Mouse (Mus musculus) spleen, adult 18-20 months (tissue): Measurements from ENCODE around the gene Lonp2.

Experiments
- DNase-seq, 2 experiments: peaks; one replicate each; pipeline ENCODE4 v3.0.0; 2022; ENCODE audit warnings: mixed read lengths in 2 of 2

The Lonp2 gene

GRCm38 (mm10) chr8:86624915-86625314, 1.1 kb downstream of the Lonp2 start:
- no peak for DNase-seq

GRCm38 (mm10) chr8:86630212-86630611, 6.4 kb downstream of the Lonp2 start:
- no peak for DNase-seq

- DNase-seq: no peak
Observed at GRCm38 (mm10) chr8:86631395-86631794, 7.6 kb downstream of the Lonp2 start.

GRCm38 (mm10) chr8:86637826-86638225, 14.0 kb downstream of the Lonp2 start:
- DNase-seq: no peak

- no peak for DNase-seq
Observed at GRCm38 (mm10) chr8:86638981-86639380, 15.1 kb downstream of the Lonp2 start.

- no peak for DNase-seq
Observed at GRCm38 (mm10) chr8:86642682-86643081, 18.8 kb downstream of the Lonp2 start.

GRCm38 (mm10) chr8:86644661-86645060, 20.8 kb downstream of the Lonp2 start:
- DNase-seq: no peak

GRCm38 (mm10) chr8:86647771-86648170, 23.9 kb downstream of the Lonp2 start:
- no peak for DNase-seq

GRCm38 (mm10) chr8:86651416-86651815, 27.6 kb downstream of the Lonp2 start:
- DNase-seq: no peak

- DNase-seq: no peak
Observed at GRCm38 (mm10) chr8:86652546-86652945, 28.7 kb downstream of the Lonp2 start.

GRCm38 (mm10) chr8:86654578-86654977, 30.7 kb downstream of the Lonp2 start:
- no peak for DNase-seq

GRCm38 (mm10) chr8:86668750-86669149, 44.9 kb downstream of the Lonp2 start:
- no peak for DNase-seq

- DNase-seq: no peak
Observed at GRCm38 (mm10) chr8:86669259-86669658, 45.4 kb downstream of the Lonp2 start.

GRCm38 (mm10) chr8:86686629-86687028, 62.8 kb downstream of the Lonp2 start:
- DNase-seq: peak in 1 of 2 experiments; percentile 9

- no peak for DNase-seq
Observed at GRCm38 (mm10) chr8:86692107-86692506, 68.3 kb downstream of the Lonp2 start.

GRCm38 (mm10) chr8:86694011-86694410, 70.2 kb downstream of the Lonp2 start:
- DNase-seq: no peak

GRCm38 (mm10) chr8:86695703-86696102, 71.9 kb downstream of the Lonp2 start:
- DNase-seq: no peak

GRCm38 (mm10) chr8:86698811-86699421, 75.1 kb downstream of the Lonp2 start:
- no peak for DNase-seq

GRCm38 (mm10) chr8:86699471-86699870, 75.6 kb downstream of the Lonp2 start:
- no peak for DNase-seq

GRCm38 (mm10) chr8:86702453-86702852, 78.6 kb downstream of the Lonp2 start:
- DNase-seq: no peak

GRCm38 (mm10) chr8:86705317-86705716, 81.5 kb downstream of the Lonp2 start:
- no peak for DNase-seq

- DNase-seq: no peak
Observed at GRCm38 (mm10) chr8:86706756-86707155, 82.9 kb downstream of the Lonp2 start.

- peak; percentile 24 to 26 for DNase-seq
Observed at GRCm38 (mm10) chr8:86707873-86708272, 84.0 kb downstream of the Lonp2 start.

GRCm38 (mm10) chr8:86712594-86712993, 88.8 kb downstream of the Lonp2 start:
- DNase-seq: no peak
